Mouse (Mus musculus): ENCODE measurements around the gene Bnc1. TPM values are rescaled to one million over a fixed set of nuclear protein-coding genes. Genes with fewer than 3 reads are reported as not detected.
A peak's percentile ranks its signal among the peaks of the same experiment; 100 is the strongest.

Gene Bnc1
- total RNA-seq, 2 experiments from 2014 or later: 1.7 to 2.3 TPM

DNA sequence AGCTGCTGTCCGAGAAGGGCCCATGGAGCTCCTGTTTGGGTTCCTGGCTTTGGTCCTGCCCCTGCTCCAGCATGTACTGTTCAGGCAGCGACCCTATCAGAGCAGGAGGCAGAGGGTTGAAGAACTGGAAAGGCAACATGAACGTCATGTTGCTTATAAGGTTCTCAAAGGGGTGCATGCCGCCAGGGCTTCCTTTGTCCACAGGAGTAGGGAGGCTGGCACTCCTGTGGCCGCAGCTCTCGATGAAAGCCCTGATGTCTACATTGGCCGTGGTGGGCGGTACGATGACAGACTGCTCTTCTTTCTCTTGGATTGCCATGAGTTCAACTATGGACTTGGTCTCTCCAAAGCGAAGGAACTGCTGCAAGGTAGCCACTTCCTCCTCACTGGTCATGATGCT, 17.5 kb downstream of the Bnc1 start:
- no peak for DNase-seq (ENCODE audit: low spot score in 2 of 2)

DNA sequence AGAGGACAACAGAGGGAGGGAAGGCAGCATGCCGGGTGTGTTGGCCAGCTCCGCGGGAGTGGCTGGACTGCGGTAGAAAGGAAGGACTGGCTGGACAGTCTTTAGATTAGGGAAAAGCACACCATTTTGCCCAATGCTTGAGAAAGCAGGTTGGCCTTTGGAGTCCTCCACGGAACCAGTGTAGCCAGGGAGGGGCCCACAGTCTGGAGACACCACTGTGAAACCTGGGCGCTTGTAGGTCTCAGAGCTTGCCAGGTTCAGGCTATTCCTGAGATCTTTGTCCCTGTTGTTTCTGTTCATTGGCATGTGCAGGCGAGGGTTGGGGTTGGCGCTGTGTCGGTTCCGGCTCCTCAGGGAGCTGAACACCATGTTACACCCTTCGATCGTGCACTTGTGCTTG, 18.2 kb downstream of the Bnc1 start:
- DNase-seq (ENCODE audit: low spot score in 2 of 2): no peak

DNA sequence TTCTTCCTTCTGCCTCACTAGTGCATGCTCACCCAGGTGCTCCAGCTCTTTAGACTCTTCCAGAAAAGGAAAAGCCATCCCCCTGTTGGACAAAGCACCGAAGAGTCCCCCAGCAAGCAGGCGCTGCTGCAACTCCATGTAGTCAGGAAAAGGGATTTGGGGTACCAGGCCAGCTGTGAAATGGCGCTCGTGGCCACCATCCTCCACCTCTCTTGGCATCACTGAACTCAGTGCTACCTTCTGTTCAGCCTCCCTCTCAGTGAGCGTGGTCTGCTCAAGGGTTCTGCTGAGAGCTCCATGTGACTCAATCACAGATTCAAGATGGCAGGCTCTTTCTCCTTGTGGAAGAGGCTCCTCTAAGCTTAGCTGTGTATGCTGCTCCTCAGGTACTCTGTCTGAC, 18.8 kb downstream of the Bnc1 start:
- DNase-seq (ENCODE audit: low spot score in 2 of 2): no peak

DNA sequence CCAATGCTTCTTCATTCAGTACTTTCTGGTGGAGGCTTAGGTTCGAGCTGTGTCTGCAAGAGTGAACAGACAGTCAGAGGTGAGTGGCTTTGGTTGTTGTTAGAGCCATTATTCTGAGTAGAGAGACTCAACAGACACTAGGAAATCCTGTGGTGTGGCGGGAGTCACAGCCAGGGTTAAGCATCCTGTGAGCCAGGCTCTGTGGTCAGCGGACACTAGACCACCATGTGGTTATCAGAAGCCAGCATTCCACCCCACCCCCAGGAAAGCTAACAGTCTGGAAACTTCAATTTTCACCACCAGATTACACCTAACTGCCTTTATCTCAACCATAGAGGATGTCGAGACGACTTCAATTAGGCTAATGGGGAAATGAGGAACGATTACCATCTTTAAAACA, 23.1 kb downstream of the Bnc1 start:
- no peak for DNase-seq (ENCODE audit: low spot score in 2 of 2)

DNA sequence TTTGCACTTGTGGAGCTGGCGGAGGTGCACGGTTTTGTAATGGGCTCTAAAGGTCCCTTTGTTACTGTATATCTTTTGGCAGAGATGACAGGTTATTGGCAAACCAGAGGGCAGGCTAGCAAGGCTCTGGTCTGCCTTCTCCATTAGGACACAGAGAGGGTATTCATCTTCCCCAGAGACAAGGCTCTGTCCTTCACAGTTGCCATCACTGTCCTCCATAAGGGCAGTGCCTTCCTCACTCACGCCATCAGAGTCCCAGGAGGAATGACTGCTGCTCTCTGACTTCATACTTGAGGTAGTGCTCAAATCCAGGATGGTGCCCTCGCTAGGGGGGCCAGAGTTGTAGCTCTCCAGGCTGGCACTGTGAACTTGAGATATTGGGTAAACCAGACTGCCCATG, 23.6 kb downstream of the Bnc1 start:
- DNase-seq (ENCODE audit: low spot score in 2 of 2): no peak

DNA sequence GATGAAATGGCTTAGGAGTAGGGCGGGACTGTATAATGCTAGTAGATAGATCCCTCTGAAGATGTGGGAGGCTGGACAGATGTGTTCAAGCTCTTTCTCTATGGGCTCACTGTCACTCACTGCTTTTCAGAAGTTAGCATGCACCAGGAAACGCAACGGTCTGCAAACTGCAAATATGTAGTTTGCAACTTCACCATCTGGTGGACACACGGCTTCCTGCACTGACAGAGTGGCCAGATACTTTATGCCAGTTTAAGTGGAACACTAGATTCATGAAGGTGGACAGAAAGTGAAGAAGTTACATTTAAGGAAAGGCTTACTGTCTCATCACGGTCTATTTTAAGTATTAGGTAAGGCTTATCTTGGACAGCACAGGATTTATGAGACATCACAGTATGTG, 25.9 kb downstream of the Bnc1 start:
- no peak for DNase-seq (ENCODE audit: low spot score in 2 of 2)

DNA sequence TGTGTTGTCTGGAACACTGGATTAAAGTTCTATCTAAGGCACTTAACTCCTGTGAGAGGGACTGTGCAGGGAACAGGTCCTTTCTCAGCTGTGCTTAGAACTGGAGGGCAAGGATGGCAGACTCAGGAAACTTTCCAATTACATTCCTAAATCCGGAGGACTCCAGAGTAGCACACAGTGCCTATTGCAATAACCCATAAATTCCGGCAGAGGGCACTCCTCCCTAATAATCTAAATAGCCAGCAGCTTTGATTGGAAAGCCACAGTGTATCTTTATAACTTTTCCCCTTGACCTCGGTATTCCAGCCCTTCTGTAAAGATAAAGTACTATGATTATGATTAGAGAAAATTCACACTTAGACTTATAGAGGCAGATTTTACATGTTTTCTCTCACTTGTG, 32.4 kb downstream of the Bnc1 start:
- DNase-seq (ENCODE audit: low spot score in 2 of 2): no peak

DNA sequence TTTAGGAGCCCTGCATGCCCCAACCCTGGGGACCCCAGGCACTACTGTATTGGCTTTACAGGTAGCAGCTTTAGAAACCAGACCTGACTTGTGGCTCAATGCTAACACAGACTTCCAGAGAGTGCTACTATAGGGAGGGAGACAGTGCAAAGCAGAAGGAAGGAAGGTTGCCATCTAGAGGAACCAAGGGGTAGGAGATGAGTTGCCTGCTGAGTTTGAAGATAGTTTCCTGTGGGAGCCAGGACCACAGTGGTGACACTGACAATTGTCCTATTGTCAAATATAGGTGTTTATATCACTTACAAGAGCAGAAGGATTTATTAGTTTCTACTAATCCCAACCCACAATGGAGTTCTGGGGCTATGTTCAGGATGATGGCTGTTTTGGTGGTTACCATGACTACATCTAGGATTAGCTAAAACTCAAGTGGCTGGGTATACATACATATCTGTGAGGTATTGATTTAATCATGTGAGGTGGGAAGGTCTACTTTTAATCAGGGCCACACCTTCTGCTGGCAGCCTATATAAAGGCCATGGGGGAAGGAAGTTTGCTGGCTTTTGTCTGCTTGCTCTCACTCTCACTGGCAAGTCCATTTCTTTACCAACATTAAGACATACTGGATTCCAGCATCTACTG, 37.8 kb downstream of the Bnc1 start:
- DNase-seq (ENCODE audit: low spot score in 2 of 2): no peak

DNA sequence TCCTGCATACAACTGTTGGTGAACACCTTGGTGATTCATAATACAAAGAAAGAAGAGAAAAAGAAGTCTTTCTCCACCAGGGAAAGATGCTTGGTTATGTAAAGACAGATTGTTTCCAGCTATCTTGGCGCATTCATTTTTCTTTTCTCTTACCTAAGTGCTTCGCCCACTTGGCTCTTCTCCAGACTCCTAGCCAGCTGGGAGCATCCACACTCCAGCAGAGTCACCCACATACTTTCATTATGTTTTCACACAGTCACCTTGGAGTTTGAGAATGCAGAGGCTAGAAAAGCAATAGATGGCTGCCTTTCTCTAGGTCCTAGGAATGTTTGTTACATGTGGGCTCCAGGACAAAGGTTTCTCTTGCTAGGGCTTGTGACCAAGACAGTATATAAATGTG, 41.6 kb downstream of the Bnc1 start:
- DNase-seq (ENCODE audit: low spot score in 2 of 2): no peak

DNA sequence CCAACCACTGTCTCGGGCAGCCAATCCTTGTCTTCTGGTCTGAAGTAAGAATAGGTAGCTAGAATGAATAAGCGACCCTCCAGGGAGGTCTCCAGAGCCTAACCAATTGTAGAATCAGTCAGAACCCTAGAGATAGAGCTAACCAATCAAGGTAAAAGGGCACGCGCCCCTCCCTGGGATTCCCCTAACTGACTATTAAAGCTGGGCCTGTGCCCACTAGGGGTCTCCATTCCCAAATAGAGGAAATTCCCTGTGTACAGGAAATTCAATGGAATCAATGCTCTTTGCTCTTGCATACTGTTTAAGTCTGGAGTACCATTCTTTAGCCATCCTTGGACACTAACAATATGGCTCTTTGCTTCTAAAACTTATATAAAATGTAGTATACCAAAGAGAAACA, 46.7 kb downstream of the Bnc1 start:
- no peak for DNase-seq (ENCODE audit: low spot score in 2 of 2)

DNA sequence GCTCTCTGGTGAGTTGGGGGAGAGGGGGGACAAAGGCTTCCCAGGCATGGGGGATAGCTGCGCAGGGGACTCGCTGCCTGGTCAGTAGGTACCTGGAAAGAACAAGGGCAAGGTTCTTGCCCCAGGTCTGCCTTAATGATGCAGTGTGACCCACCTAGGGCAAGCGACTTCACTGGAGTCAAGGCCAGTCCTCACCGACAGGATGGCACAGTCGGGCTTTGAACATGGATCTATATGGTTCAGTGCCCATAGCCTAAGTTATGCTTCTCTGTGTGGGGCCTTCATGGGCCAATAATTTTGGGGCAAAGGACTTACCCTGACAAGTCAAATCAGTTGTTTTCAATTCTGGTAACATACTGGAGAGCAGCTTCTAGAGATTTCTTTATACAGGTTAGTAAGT, 57.3 kb downstream of the Bnc1 start:
- DNase-seq (ENCODE audit: low spot score in 2 of 2): no peak

DNA sequence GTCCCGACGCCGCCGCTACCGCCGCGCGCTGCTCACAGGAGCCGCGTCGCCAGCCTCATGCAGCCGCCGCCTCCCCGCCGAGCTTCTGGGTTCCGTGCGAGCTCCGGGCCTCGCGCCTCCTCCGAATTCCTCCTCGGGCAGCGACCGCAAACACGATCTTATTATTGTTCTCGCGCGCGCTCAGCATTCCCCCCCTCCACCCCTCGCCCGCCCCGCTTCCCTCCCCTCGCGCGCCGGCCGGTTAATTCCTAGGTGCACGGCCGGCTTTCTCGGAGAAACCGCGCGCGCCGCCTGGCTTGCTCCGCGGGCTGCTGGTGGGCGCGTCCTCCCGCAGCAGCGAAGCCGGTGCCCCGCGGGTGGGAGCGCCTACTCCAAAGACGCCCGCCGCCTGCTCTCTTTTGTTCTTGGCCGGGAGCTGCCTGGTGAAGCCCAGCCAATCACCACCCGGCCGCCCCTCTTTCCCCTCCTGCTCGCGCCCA, 57.8 kb downstream of the Bnc1 start, which contains the start of gene Hdgfl3:
Gene Hdgfl3, minus strand, starts transcription at position 207 of the 479 bp plus-strand sequence.
- DNase-seq (ENCODE audit: low spot score in 2 of 2): peak; percentile 50 to 65

DNA sequence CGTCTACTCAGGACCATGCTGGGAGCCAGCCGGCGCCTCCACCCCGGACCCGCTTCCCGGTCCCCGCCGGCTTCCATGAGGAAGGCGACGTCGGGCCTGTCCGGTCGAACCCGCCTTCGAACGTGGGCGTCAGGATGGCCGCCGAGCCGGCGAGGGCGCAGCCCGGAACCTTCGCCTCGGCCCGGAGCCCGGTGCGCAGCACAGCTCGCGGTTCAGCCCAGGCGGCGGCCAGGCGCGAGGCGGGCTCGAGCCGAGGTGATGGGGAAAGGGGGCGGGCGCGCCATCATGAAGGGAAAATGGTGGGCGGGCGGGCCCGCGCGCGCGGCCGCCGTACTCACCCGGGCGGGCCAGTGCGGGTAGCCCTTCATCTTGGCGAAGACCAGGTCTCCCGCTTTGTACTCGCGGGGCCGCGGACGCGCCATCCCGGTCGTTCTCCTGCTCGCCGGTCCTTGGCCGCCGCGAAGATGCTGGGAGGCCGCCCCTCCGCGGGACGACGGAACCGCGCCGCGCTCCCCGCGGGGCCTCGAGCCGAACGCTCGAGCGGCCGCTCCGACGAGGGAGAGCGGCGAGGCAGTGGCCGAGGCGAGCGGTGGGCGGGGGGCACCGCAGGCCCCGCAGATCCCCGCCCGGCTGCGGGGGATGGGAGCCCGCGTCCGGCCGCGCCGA, 58.4 kb downstream of the Bnc1 start:
- DNase-seq (ENCODE audit: low spot score in 2 of 2): peak; percentile 33 to 35

DNA sequence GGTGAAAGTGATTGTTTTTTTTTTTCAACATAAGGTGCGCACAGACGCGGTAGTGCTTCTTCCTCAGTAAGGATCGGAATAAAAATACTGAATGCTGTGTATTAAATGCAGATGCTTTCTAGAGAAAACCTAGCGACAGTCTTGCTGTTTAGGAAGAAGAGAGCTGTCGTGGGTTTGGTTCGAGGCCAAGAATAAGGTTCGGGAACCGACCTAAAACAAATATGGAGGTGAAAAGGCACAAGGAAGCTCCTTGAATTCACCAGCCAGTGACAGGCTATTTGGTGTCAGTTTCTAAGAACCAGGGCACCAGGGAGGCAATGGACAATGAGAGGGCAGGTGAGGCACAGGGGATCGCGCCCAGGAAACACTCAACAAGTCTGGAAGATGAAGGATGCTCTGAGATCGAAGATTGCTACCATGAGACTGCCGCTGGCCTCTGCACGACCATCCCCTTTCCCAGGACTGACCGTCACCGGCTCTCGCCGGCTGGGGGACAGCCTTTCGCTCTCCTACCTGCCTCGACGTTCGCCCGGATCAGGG, 59.0 kb downstream of the Bnc1 start:
- no peak for DNase-seq (ENCODE audit: low spot score in 2 of 2)

DNA sequence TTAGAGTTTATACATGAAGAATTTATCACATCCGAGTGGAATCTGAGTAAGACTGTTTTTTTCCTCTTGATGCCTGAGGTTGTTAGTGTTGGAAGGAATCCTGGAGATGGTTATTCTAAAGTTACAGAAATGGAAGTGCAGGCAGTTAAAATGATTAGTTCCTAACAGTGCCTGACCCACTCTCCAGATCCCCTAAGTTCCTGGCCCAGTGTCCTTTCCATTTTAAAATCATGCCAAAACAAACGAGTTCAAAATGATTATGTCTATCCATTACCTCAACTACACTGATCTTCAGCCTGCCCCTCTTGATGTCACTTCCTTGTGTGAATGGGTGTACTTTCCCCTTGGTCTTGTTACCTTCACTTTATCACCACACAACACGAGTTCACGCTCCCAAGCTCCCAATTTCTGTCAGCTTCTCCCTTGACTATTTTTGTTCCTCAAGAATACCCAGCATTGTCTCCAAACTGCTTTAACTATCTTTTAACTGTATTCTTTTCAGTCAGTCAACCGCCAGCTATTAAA, 59.5 kb downstream of the Bnc1 start:
- no peak for DNase-seq (ENCODE audit: low spot score in 2 of 2)

DNA sequence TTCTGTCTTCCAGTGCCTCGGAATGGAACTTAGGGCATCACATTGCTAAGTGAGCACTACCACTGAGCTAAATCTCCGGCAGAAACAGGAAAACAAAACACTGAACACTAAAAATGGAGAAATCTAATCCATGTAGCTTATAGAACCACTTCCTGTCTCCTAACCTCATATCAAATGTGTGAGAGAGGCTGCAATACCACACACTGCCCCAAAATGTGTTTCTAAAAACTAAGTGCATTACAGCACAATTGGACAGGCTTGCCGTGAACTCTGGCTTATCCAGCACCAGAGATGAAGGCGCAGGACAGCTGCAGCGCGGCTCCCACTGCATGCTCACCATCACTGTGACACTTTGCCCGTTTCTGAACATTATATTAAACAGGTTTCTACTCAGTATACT, 63.1 kb downstream of the Bnc1 start:
- DNase-seq (ENCODE audit: low spot score in 2 of 2): no peak

DNA sequence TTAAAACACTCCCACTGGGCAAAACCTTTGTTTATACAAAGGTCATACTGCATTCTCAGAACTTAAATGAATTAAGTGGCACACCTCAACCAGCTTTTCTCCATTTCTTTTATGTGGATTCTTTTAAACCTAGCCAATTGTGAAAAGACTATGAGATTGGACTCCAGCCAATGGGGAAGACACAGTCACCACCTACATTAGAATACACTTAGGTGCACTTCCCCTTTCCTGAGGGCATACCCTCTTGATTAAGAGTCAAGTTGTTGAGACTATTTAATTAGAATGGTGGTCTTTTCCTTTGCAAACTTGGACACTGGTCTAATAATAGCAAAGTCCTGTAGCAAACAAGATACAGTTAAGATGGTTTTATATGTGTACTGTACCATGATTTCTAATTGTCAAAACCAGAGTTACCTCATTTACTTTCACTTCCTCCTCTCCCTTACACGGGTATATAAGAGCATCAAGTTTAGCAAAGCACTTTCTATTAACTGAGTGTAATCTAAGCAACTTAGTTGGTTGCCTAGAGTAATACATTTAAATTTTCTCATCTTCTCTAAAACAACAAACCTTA, 70.6 kb downstream of the Bnc1 start:
- DNase-seq (ENCODE audit: low spot score in 2 of 2): no peak

DNA sequence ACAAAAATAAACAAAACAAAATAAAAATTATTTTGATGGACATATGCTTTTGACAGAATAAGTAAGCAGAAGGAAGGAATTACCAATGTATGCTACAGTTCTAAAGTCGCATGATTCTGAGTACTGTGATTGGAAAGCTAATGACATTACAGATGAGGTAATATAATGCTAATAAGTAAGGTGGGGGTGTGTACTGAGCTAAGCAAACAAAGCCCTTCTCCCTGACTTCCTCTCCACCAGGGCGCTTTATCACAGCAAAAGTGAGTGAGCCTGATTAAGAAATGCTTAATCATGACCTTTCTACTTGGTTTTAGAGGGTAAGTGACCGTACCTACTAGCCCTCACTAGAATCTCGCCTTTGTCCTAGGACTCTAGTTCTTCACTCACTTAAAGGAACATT, 71.8 kb downstream of the Bnc1 start:
- no peak for DNase-seq (ENCODE audit: low spot score in 2 of 2)

DNA sequence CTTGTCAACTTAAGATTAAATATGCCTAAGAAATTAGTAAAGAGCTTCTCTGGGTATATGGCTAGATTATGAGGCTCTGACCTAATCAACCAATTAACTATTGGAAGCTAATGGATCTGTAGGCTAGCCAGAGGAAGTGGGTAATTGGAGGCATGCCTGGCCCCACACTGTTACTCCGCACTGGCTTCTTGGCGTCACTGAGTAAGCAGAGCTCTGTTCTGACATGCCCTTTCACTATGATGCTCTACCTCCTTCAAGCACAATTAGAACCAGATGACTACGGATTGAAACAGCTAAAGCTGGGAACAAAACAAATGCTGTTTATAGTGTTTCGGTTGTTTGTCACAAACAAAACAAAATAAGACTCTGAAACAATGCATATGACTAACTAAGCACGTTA, 73.8 kb downstream of the Bnc1 start:
- no peak for DNase-seq (ENCODE audit: low spot score in 2 of 2)
